Mouse (Mus musculus): ENCODE data around the gene Rb1. TPM values are rescaled to one million over a fixed set of nuclear protein-coding genes. Genes with fewer than 3 reads are reported as not detected.
A peak's percentile ranks its signal among the peaks of the same experiment; 100 is the strongest.

Gene Rb1
- total and polyA plus RNA-seq, 2 experiments from 2014 or later, result 7.7 to 9.1 TPM

- WGBS, result 4% methylated on average over 1 of the region's 1 CpGs
- ATAC-seq (ENCODE audit: insufficient read depth, low read depth), result no peak
- TF ChIP-seq EP300 (IDR thresholded peaks at IDR 0.05; ENCODE audit: low read depth) (no peak), CTCF (IDR thresholded peaks at IDR 0.05; ENCODE audit: low read depth) (no peak)
- peak; percentile 28 for DNase-seq (ENCODE audit: low spot score)
- H3K27me3 ChIP-seq (ENCODE audit: control insufficient read depth, insufficient read depth, low read length), result no peaks in the 10 kb centered on the region
- H3K4me1 ChIP-seq (ENCODE audit: control insufficient read depth, insufficient read depth), result peaks cover 20% of the 10 kb centered on the region
- H3K9ac ChIP-seq (replicated peaks; ENCODE audit: low read depth, low read length), result no peak overlapping the region
- H3K4me3 ChIP-seq (ENCODE audit: low read depth, low read length), result no peak overlapping the region
- H3K27ac ChIP-seq (ENCODE audit: low read depth), result peak overlapping the region; percentile 62
- H3K4me2 ChIP-seq (ENCODE audit: low read depth, low read length), result no peak overlapping the region
- H3K9me3 ChIP-seq (replicated peaks; ENCODE audit: control insufficient read depth, low read length), result no peaks in the 10 kb centered on the region
- no peaks in the 10 kb centered on the region for H3K36me3 ChIP-seq (replicated peaks; ENCODE audit: control insufficient read depth, insufficient read depth, low read length)
These were observed 98.8 kb downstream of the Rb1 start for GRCm38 (mm10) chr14:73226849-73227248.

- no peaks in the 10 kb centered on the region for H3K36me3 ChIP-seq (replicated peaks; ENCODE audit: control insufficient read depth, insufficient read depth, low read length)
These were observed 99.3 kb downstream of the Rb1 start for GRCm38 (mm10) chr14:73226346-73226745.

GRCm38 (mm10) chr14:73222316-73222970 lies 103.2 kb downstream of the Rb1 start:
- DNase-seq (ENCODE audit: low spot score) (no peak), ATAC-seq (ENCODE audit: insufficient read depth, low read depth) (no peak)

More at GRCm38 (mm10) chr14:73226346-73226745, 99.3 kb downstream of the Rb1 start:
- H3K27ac ChIP-seq (ENCODE audit: low read depth), result peak overlapping the region; percentile 62
- ATAC-seq (ENCODE audit: insufficient read depth, low read depth) (no peak), DNase-seq (ENCODE audit: low spot score) (no peak)
- no peak overlapping the region for H3K9ac ChIP-seq (replicated peaks; ENCODE audit: low read depth, low read length)
- 49% methylated on average over 3 of the region's 3 CpGs for WGBS
- H3K4me3 ChIP-seq (ENCODE audit: low read depth, low read length), result no peak overlapping the region
- peaks cover 20% of the 10 kb centered on the region for H3K4me1 ChIP-seq (ENCODE audit: control insufficient read depth, insufficient read depth)
- no peak overlapping the region for H3K4me2 ChIP-seq (ENCODE audit: low read depth, low read length)
- no peaks in the 10 kb centered on the region for H3K9me3 ChIP-seq (replicated peaks; ENCODE audit: control insufficient read depth, low read length)
- TF ChIP-seq EP300 (IDR thresholded peaks at IDR 0.05; ENCODE audit: low read depth) (no peak), CTCF (IDR thresholded peaks at IDR 0.05; ENCODE audit: low read depth) (no peak)
- H3K27me3 ChIP-seq (ENCODE audit: control insufficient read depth, insufficient read depth, low read length), result no peaks in the 10 kb centered on the region

GRCm38 (mm10) chr14:73217062-73217461 lies 108.6 kb downstream of the Rb1 start:
- Histone ChIP-seq H3K27ac (ENCODE audit: low read depth) (no peak overlapping the region), H3K9ac (replicated peaks; ENCODE audit: low read depth, low read length) (no peak overlapping the region), H3K9me3 (replicated peaks; ENCODE audit: control insufficient read depth, low read length) (no peaks in the 10 kb centered on the region), H3K27me3 (ENCODE audit: control insufficient read depth, insufficient read depth, low read length) (no peaks in the 10 kb centered on the region), H3K4me3 (ENCODE audit: low read depth, low read length) (no peak overlapping the region), H3K4me1 (ENCODE audit: control insufficient read depth, insufficient read depth) (no peaks in the 10 kb centered on the region), H3K4me2 (ENCODE audit: low read depth, low read length) (no peak overlapping the region), H3K36me3 (replicated peaks; ENCODE audit: control insufficient read depth, insufficient read depth, low read length) (peaks cover 22% of the 10 kb centered on the region; the same call in 1 of the 2 replicates)
- no peak for ATAC-seq (ENCODE audit: insufficient read depth, low read depth)
- TF ChIP-seq CTCF (IDR thresholded peaks at IDR 0.05; ENCODE audit: low read depth), result no peak
- TF ChIP-seq EP300 (IDR thresholded peaks at IDR 0.05; ENCODE audit: low read depth), result no peak
- no peak for DNase-seq (ENCODE audit: low spot score)
- WGBS, result 71% methylated on average over 1 of the region's 1 CpGs

More at GRCm38 (mm10) chr14:73222316-73222970, 103.2 kb downstream of the Rb1 start:
- Histone ChIP-seq H3K36me3 (replicated peaks; ENCODE audit: control insufficient read depth, insufficient read depth, low read length) (no peaks in the 10 kb centered on the region), H3K4me2 (ENCODE audit: low read depth, low read length) (no peak overlapping the region), H3K9me3 (replicated peaks; ENCODE audit: control insufficient read depth, low read length) (no peaks in the 10 kb centered on the region), H3K4me3 (ENCODE audit: low read depth, low read length) (no peak overlapping the region), H3K4me1 (ENCODE audit: control insufficient read depth, insufficient read depth) (peaks cover 13% of the 10 kb centered on the region), H3K27ac (ENCODE audit: low read depth) (no peak overlapping the region), H3K27me3 (ENCODE audit: control insufficient read depth, insufficient read depth, low read length) (no peaks in the 10 kb centered on the region), H3K9ac (replicated peaks; ENCODE audit: low read depth, low read length) (no peak overlapping the region)
- TF ChIP-seq EP300 (IDR thresholded peaks at IDR 0.05; ENCODE audit: low read depth) (no peak), CTCF (IDR thresholded peaks at IDR 0.05; ENCODE audit: low read depth) (no peak)
- 85% methylated on average over 9 of the region's 9 CpGs for WGBS

DNA sequence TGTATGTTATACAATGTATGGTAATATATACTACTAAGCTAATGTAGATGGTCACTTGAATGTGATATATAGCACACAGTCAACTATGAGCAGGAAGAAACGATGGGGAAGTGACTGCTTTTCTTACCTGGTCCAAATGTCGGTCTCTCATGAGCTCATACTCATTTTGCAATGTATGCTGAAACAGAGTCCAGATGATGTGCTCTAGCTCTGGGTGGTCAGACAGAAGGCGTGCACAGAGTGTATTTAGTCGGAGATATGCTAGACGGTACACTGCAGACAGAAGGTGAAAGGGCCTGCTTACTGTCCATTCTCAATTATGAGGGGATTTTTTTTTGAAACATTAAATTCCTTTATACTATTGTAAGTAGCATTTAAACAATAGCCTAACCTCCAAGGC lies 114.1 kb downstream of the Rb1 start:
- no peak overlapping the region for H3K27ac ChIP-seq (ENCODE audit: low read depth)
- H3K4me1 ChIP-seq (ENCODE audit: control insufficient read depth, insufficient read depth), result no peaks in the 10 kb centered on the region
- H3K4me2 ChIP-seq (ENCODE audit: low read depth, low read length), result no peak overlapping the region
- WGBS, result 63% methylated on average over 5 of the region's 5 CpGs
- no peak for DNase-seq (ENCODE audit: low spot score)
- peaks cover 20% of the 10 kb centered on the region; the same call in 1 of the 2 replicates for H3K36me3 ChIP-seq (replicated peaks; ENCODE audit: control insufficient read depth, insufficient read depth, low read length)
- H3K9me3 ChIP-seq (replicated peaks; ENCODE audit: control insufficient read depth, low read length), result no peaks in the 10 kb centered on the region
- H3K9ac ChIP-seq (replicated peaks; ENCODE audit: low read depth, low read length), result no peak overlapping the region
- H3K27me3 ChIP-seq (ENCODE audit: control insufficient read depth, insufficient read depth, low read length), result no peaks in the 10 kb centered on the region
- H3K4me3 ChIP-seq (ENCODE audit: low read depth, low read length), result no peak overlapping the region
- ATAC-seq (ENCODE audit: insufficient read depth, low read depth), result no peak
- TF ChIP-seq EP300 (IDR thresholded peaks at IDR 0.05; ENCODE audit: low read depth), result no peak
- TF ChIP-seq CTCF (IDR thresholded peaks at IDR 0.05; ENCODE audit: low read depth), result no peak

GRCm38 (mm10) chr14:73210196-73210595 lies 115.4 kb downstream of the Rb1 start:
- Histone ChIP-seq H3K36me3 (replicated peaks; ENCODE audit: control insufficient read depth, insufficient read depth, low read length) (peaks cover 7% of the 10 kb centered on the region; the same call in 1 of the 2 replicates), H3K9me3 (replicated peaks; ENCODE audit: control insufficient read depth, low read length) (no peaks in the 10 kb centered on the region), H3K4me2 (ENCODE audit: low read depth, low read length) (no peak overlapping the region), H3K27ac (ENCODE audit: low read depth) (no peak overlapping the region), H3K4me1 (ENCODE audit: control insufficient read depth, insufficient read depth) (no peaks in the 10 kb centered on the region), H3K27me3 (ENCODE audit: control insufficient read depth, insufficient read depth, low read length) (no peaks in the 10 kb centered on the region), H3K4me3 (ENCODE audit: low read depth, low read length) (no peak overlapping the region), H3K9ac (replicated peaks; ENCODE audit: low read depth, low read length) (no peak overlapping the region)
- DNase-seq (ENCODE audit: low spot score) (no peak), ATAC-seq (ENCODE audit: insufficient read depth, low read depth) (no peak)
- WGBS, result 94% methylated on average over 8 of the region's 8 CpGs
- no peak for TF ChIP-seq CTCF (IDR thresholded peaks at IDR 0.05; ENCODE audit: low read depth)
- no peak for TF ChIP-seq EP300 (IDR thresholded peaks at IDR 0.05; ENCODE audit: low read depth)

Measured in heart, postnatal 0 days (tissue).